Mouse (Mus musculus) frontal cortex, postnatal 36 days (tissue): ENCODE results near the gene Ankrd23.

Experiments
- DNase-seq, 2 experiments: peaks; one replicate each; pipeline ENCODE4 v3.0.0; 2022; ENCODE audit warnings: low spot score in 2 of 2

Ankrd23 gene

DNA sequence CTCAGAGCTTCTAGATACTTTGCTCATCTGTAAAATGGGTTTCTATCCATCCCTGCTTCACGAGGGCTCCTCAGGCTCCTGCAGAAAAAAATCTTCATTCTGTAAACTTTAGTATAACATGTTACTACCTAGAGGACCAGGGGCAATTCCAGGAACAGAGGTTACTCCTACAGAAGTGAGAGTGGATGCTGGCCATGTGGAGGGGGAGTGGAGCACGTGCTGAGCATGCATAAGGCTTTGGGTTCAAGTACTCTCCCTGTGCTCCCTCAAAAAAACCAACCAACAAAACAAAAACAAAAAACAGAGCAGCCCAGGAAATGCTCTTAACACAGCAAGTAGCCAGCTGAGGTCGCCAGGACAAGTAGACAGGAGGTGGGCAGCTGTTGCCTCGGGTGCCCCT lies 26.9 kb upstream of the Ankrd23 start:
- DNase-seq, result no peak

DNA sequence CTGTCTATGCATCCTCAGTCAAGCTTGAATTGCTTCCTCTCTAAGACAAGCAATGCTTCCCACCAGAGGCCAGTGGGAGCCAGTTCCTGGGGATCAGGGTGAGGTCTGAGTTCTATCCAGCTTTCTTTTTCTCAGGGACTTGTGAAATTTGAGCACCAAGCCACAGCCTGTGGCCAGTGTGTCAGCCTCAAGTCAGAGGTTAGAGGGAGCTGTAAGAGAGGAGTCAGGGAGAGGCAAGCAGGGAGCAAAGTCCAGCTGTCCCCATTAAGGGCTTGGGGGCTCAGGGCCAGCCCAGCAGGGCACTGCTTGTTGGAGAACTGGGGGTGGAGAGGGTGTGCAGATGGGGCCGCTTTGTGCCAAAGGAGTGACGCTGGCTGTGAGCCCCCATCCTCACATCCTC lies 26.5 kb upstream of the Ankrd23 start:
- DNase-seq, result no peak

DNA sequence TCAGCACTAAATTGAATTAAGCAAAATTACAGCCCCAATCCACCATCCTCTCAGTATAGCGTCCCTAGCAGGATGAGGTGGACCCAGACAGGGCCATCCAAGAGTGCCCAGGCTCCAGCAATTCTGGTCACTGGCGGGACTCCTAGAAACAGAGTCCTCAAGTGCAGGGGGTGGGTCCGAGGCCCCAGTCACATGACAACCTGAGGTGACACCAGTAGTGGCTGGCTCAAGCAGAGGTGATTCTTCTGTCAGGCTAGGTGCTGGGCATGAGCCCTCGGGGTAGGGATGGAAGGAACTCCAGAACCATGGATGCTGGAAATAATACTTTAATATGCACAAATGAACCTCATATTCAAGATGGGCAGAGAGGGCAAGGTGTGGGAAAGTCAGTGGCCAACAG lies 25.7 kb upstream of the Ankrd23 start:
- no peak for DNase-seq

- no peak for DNase-seq
These were observed 24.2 kb upstream of the Ankrd23 start for GRCm38 (mm10) chr1:36560903-36561302.

DNA sequence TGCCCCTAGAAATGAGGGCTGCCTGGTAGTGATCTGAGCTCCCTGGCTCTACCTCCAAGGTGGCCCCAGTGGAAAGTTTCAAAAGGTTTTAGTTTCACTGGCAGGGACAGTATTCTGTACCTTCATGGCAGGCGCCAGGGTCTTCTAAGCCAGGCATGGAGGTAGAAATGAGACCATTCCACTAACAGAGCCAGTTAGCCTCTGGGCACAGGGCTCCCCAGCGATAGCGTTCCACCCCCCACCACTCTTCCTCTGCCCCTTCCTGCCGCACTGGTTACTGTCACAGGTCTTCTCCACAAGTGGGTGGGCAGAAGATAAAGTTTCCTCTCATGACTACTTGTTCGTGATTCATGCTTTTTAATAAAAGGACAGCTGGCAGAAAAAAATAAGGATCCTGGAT lies 23.2 kb upstream of the Ankrd23 start:
- DNase-seq, result no peak

DNA sequence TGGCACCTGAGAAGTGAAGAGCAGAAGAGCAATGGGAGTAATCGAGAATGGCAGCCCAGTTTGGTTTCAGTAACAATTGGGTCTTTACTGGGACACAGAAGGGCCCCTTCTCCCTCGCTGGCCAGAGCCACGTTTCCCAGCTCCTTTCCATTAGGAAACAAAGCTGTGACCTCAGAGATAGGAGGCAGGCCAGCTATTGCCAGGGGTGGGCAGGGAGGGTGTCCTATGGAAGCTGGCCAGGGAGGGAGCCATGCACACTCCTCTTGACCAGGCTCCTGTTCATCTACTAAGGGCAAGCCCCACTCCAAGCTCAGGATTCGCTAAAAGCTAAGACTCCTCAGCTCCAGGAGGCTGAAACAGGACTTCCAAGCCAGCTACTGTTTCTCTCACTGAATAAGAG lies 22.6 kb upstream of the Ankrd23 start:
- DNase-seq, result no peak

DNA sequence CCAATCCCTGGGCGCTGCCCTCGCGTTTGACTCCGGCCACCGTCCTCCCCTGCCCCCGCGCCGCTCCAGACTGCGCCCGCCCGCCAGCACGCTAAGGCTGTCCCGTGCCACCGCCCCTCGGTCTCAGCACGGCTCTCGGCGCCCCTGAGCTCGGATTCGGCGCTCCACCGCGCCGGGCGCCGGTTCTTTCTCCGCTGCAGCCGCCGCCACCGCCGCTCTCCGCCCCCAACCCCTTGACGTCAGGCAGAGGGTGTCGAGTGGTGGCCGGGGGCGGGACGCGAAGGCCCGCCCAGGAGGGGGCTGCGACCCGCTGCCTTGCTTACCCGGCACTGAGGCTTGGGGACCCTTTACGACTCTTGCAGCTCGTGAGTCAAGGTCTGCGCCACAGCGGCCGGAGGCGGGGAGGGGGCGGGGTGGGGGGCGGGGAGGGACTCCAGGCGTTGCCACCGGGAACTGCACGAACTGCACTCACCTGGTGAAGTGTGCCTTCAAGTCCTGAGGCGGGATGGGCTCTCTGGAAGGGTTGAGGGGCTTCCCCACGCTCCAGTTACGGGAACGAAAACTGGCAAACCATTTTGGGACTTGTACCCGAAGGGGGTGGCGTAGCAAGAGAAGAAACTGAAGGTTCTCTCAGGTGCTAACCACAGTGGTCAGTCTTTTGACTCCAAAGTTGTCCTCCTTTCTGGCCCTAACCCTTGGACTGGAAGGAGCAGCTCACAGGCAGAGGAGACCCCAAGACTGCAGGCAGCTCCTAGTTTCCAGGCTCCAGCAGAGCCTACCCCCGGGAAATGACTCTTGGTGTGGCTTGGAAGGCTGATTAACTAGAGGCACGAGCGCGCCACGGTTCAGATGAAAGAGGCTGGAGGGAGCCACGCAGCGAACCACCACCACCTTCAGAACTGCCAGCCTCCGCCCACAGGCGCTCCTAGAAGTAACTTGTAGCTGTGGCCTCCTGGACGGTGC lies 21.6 kb upstream of the Ankrd23 start, which contains the start of gene Sema4c:
TSS of gene Sema4c (minus strand) at position 319 of the 963 bp plus-strand sequence.
- DNase-seq, result peak; percentile 69 to 70

DNA sequence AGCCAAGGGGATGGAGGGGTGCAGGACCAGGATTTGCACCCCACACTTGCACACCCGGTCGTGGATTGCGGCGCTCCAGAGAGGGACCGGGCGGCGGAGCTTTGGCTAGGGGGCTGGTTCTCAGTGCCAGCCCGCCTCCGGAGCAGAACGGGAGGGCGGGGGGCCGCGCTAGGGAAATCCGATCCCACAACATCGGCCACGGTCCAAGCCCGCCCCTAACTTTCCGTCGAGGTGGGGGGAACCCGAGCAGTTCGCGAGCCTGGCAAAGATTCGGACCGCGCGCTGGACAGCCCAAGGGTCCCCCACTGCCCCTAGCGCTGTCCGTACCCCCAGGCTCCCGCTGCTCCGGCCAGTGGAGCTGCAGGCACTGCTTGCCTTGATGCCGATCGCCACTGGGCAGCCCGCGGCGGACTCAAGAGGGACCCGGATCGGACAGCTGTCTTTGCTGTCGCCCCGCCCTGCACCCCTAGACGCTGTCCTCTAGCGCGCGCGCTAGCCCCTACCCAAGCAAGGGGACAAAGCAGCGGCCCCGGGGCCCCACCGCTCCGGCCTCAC lies 20.9 kb upstream of the Ankrd23 start:
- DNase-seq, result peak; percentile 61 to 76

DNA sequence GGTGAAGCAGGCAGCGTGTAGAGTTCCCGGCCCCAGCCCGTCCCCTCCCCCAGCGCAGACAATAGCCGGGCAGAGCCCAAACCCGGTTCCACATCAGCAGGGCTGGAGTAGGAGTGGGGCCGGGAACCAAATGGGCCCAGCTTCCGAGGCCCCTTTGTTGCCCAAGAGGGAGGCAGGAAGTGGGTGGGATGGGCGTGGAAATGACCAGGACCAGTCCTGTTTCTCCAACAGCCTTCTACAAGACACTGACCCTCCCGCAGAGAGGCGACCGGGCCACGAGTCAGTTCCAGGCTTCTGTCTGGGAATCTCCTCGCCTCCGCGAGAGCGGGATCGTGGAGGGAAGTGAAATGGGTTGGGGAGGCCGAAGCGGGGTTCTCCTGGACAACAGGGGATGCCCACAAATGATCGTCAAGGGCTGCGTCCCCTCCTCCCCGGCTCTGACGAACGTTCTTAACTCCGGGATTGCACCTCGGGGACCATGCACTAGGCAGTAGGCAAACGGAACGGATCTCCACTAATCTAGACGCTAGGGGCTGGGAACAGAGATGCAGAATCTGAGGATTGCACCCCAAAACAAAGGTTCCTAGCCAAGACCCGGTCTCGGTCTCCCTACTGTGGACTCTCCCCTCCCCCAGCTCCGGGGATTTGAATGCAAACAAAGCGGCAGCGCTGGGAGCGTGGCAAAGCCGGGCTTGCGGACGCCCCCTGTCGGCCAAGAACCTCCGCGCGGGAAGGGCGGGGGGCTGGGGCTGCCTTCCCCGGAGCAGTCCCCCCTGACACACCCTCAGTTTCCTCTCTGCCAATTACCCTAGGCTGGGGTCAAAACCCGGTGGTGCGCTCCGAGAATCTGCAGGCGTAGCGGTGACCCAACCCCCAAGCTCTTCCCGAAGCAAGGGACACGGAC lies 20.1 kb upstream of the Ankrd23 start:
- DNase-seq, result peak; percentile 92 to 94

GRCm38 (mm10) chr1:36555798-36556395 lies 19.2 kb upstream of the Ankrd23 start:
- no peak for DNase-seq

DNA sequence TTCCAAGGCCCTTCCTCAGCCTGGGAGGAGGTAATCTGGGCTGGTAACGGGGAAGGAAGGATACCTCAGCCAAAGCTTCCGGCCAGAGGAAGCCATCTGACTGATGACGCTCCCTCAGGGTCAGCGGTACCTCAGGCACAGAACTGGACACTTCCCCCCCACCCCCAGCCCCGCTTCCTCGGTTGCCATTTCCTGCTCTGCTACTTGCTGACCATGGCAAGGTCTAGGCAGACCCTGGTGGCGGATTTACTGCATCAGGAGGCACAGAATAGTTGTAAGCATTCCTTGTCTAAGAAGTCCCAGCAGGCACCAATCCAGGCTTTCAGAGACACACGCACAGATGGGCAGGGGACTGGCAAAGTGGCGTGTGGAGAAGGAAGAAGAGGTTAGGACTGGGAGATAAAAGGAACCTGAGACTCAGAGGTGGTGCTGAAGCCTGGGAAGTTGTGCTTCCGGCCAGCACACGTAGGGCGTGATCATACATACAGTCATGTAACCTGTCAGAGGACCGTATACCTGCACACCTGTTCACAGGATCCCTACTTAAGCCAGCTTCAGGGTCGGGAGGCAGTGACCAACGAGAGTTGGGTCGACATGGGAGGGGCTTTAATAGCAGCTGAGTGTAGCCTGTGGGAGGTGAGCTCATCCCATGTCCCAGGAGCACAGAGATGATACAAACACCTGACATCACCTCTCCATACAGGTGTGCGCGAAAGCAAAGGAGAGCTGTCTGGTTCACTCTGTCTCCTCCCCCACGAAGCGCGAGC lies 18.1 kb upstream of the Ankrd23 start:
- no peak for DNase-seq

GRCm38 (mm10) chr1:36552506-36552905 lies 15.8 kb upstream of the Ankrd23 start:
- DNase-seq, result no peak

GRCm38 (mm10) chr1:36551904-36552303 lies 15.2 kb upstream of the Ankrd23 start:
- no peak for DNase-seq

DNA sequence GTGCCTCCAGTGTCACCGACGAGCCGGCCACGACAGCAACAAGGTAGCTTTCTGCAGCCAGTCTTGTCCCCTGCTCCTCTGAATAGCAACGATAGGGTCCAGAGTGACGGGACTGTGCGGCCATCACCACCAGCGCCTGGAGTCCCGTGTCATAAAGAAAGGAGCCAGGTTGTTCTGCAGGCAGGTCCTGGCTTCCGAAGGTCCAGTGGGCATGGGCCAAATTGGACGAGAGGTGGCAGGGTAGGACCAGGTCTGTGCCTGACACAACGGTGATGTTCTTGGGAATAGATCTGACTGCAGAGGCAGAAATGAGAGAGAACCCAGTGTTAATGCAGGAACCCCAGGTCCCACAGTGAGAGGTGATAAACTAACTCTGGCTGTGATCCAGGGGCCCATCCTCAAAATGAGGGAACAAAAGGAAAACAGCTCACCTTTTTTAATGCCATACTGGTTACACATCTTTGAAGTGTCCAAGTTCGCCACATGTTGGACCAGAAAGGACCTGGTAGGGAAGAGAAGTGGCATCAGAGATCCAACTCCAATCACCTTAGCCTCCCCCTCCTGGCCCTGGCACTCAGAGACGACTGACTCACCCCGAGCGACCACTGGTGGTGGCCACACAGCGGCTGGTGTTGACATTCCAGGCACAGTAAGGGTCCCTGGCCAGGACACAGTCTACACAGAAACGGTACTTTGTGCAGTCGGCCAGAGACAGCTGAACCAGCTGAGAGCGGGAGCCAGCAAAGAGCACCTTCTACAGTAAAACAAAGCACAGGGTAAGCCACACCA lies 13.6 kb upstream of the Ankrd23 start:
- DNase-seq, result no peak

- DNase-seq, result no peak
These were observed 12.8 kb upstream of the Ankrd23 start for GRCm38 (mm10) chr1:36549491-36549890.

DNA sequence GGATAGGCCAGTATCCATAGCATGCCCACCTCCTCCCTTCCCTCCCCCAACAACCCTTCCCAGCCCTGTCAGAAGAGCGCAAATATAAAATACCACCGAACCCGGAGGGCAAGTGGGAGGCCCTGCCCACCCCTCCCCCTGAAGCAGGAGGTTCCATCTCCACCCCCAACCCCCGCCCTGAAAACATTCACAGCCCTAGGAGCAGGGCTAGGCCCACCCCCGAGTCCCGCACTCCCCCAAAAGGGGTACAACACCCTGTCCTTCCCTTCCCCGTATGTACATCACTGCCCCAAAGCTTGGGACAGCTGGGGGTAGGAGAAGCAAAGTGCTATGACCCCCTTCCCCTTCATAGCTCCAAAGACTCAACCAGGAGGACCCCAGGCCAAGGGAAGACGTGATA lies 12.1 kb upstream of the Ankrd23 start:
- no peak for DNase-seq

DNA sequence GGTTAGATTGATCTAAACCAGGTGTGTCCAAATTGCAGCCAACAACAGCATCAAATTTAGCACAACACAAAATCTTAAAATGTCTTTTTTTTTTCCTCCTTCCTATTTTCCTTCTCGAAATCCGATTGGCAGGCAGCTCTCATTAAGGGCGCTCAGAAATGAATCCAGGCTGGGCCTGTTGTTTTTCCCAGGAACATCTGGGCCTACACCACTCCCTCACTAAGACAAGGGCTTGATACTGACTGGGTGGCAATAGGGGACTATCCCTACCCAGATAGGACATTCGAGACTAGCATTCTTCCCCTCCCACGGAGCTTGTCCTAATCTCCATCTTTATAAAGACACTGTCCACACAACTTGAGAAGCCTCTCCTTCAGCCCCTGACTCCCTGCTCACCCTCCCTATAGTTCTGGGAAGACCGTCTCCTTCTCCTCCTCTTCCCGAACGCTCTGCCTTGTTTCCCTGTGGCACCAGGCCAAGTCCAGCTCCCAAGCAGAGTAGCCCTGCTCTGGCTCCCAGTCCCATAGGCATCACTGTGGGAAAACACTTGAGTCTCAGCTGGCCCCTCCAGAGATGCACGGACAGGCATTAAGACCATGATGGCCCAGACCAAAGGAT lies 11.4 kb upstream of the Ankrd23 start:
- DNase-seq, result peak in 1 of 2 experiments; percentile 33

DNA sequence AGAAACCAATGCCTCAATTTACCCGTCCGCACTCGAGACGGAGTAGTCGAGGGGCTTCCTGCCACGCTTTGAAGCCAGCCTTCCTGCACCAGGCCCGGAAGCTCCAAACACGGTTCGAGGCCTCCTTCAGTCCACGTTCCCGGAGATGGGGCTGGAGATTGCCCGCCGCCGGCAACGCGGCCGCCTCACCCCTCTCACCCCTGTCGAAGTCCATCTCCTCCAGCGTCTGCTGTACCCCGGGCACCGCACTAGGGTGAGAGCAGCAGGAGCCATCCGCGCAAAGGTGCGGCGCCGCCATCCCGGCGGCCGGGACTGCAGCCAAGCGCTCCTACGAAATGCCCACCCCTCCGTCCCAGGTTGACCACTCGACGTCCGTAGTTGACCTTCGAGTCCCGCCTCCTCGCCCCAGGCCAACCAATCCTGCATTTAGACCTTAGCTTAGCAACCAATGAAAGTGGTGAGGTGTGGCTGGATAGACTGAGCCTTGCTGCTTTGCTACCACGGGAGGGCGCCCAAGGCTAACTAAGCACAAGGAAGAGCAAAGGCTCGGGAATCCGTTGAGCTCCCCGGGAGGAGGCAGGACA lies 10.3 kb upstream of the Ankrd23 start, which contains the start of gene Ankrd39:
TSS of gene Ankrd39 (minus strand) at position 558 of the 584 bp plus-strand sequence.
- DNase-seq, result peak; percentile 96 to 98
